Mouse (Mus musculus): ENCODE data around the gene Rasgrp3.

GRCm38 (mm10) chr17:75557031-75557430 is 121.3 kb downstream of the Rasgrp3 start:
- TF ChIP-seq MAX (IDR thresholded peaks at IDR 0.05; ENCODE audit: low read depth) (no peak), POLR2A (IDR thresholded peaks at IDR 0.05; ENCODE audit: insufficient read length, low read depth) (no peak), POLR2AphosphoS2 (IDR thresholded peaks at IDR 0.05; ENCODE audit: insufficient read length, low read depth) (no peak), CEBPB (IDR thresholded peaks at IDR 0.05; ENCODE audit: insufficient read depth, poor library complexity, severe bottlenecking) (no peak), USF1 (IDR thresholded peaks at IDR 0.05; ENCODE audit: low read depth) (no peak), MYOD1 (IDR thresholded peaks at IDR 0.05; ENCODE audit: control insufficient read depth in 1 of 3, insufficient read length in 2 of 3, low read depth in 2 of 3) (no peak), MYOG (IDR thresholded peaks at IDR 0.05; ENCODE audit: control insufficient read depth in 1 of 3, insufficient read depth in 1 of 3, insufficient read length in 2 of 3, low read depth in 2 of 3) (no peak), TCF12 (IDR thresholded peaks at IDR 0.05; ENCODE audit: insufficient read depth, poor library complexity, severe bottlenecking) (no peak), E2F4 (IDR thresholded peaks at IDR 0.05; ENCODE audit: insufficient read depth) (no peak)
